In the genomic region with DNA sequence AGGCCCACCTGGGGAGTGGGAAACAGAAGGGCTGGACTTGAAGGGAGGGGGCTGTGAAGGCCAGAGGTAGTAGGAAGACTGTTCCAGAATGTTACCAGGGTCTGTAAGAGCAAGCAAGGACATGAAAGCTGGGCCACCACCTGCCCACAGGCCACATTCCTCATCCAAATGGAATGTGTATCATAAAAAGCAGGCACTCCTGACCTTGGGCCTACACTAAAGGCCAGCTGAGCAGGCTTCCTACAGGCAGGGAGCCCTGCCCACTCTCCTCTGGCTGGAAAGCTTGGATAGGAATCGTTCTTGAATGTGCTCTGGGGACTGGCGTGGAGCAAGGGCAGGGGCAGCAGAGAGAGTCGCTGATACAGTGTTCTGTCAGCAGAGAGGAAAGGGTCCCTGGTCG, we compare ENCODE assay signal across 10 mouse cellular contexts. TPM values are rescaled to one million over a fixed set of nuclear protein-coding genes. Genes with fewer than 3 reads are reported as not detected.
DNase-seq lines count a peak whose midpoint lies in the region; ATAC-seq and TF ChIP-seq lines count a peak whose summit lies in the region.
"Had no signal": no experiment of that assay in that cellular context is flagged by ENCODE, and none has a peak within 500 bp of the region (broad histone marks: within the 10 kb centered on the region; RNA-seq: fewer than 3 reads in every experiment).

No protein-coding gene starts in this region.

- H3K27ac ChIP-seq in forebrain, embryonic 10.5 days = peak overlapping the region; percentile 45
- H3K27ac ChIP-seq in forebrain, embryonic 16.5 days (ENCODE audit: low read length) = no peak overlapping the region
- H3K27ac ChIP-seq in neural tube, embryonic 13.5 days (replicated peaks) = 0 out of 2 replicates have a peak overlapping the region, but pooled peaks have one; percentile 30
- H3K27ac ChIP-seq in neural tube, embryonic 15.5 days (replicated peaks) = no peak overlapping the region; the same call in 1 of the 2 replicates
- H3K27ac ChIP-seq in kidney, adult 2 months (ENCODE audit: insufficient read depth, low read depth, low read length) = peak overlapping the region; percentile 85
- peak overlapping the region; percentile 48 for H3K27ac ChIP-seq in stomach, embryonic 16.5 days (ENCODE audit: low read length)

- TF ChIP-seq CTCF in kidney, adult 2 months (conservative IDR thresholded peaks at IDR 0.05; ENCODE audit: insufficient read depth, insufficient read length, low read depth, low read length) = no peak

- no peak overlapping the region for H3K9ac ChIP-seq in forebrain, embryonic 16.5 days (replicated peaks; ENCODE audit: low read depth, low read length)
- H3K9ac ChIP-seq in neural tube, embryonic 13.5 days = no peak overlapping the region; the same call in 1 of the 2 replicates
- H3K9ac ChIP-seq in neural tube, embryonic 15.5 days (replicated peaks) = no peak overlapping the region
- H3K9ac ChIP-seq in stomach, embryonic 16.5 days (ENCODE audit: low read length) = no peak overlapping the region

- H3K9me3 ChIP-seq in forebrain, embryonic 10.5 days = no peaks in the 10 kb centered on the region
- H3K9me3 ChIP-seq in forebrain, embryonic 16.5 days (ENCODE audit: control insufficient read depth, low read length) = no peaks in the 10 kb centered on the region
- H3K9me3 ChIP-seq in neural tube, embryonic 13.5 days = 0 out of 2 replicates have a peak, but pooled peaks cover 4% of the 10 kb centered on the region
- no peaks in the 10 kb centered on the region for H3K9me3 ChIP-seq in neural tube, embryonic 15.5 days (replicated peaks)
- no peaks in the 10 kb centered on the region for H3K9me3 ChIP-seq in stomach, embryonic 16.5 days (replicated peaks; ENCODE audit: control insufficient read depth, low read length)

- H3K4me2 ChIP-seq in forebrain, embryonic 16.5 days (ENCODE audit: low read length) = no peak overlapping the region
- H3K4me2 ChIP-seq in neural tube, embryonic 13.5 days = no peak overlapping the region
- H3K4me2 ChIP-seq in neural tube, embryonic 15.5 days = no peak overlapping the region
- H3K4me2 ChIP-seq in stomach, embryonic 16.5 days (ENCODE audit: low read depth, low read length) = no peak overlapping the region

- peaks cover 29% of the 10 kb centered on the region; the same call in 1 of the 2 replicates for H3K27me3 ChIP-seq in forebrain, embryonic 10.5 days (ENCODE audit: poor library complexity, severe bottlenecking)
- no peaks in the 10 kb centered on the region for H3K27me3 ChIP-seq in forebrain, embryonic 16.5 days (replicated peaks; ENCODE audit: control insufficient read depth, insufficient read depth, low read length)
- peaks cover 22% of the 10 kb centered on the region for H3K27me3 ChIP-seq in neural tube, embryonic 13.5 days
- H3K27me3 ChIP-seq in neural tube, embryonic 15.5 days (replicated peaks) = no peaks in the 10 kb centered on the region
- no peaks in the 10 kb centered on the region for H3K27me3 ChIP-seq in kidney, adult 2 months (replicated peaks; ENCODE audit: control insufficient read depth, insufficient read depth, low read length)
- H3K27me3 ChIP-seq in stomach, embryonic 16.5 days (ENCODE audit: control insufficient read depth, insufficient read depth, low read length) = no peaks in the 10 kb centered on the region

- no peak overlapping the region for H3K4me3 ChIP-seq in forebrain, embryonic 10.5 days
- no peak overlapping the region for H3K4me3 ChIP-seq in forebrain, embryonic 16.5 days (replicated peaks; ENCODE audit: low read length)
- no peak overlapping the region for H3K4me3 ChIP-seq in neural tube, embryonic 13.5 days
- no peak overlapping the region for H3K4me3 ChIP-seq in neural tube, embryonic 15.5 days (replicated peaks)
- no peak overlapping the region for H3K4me3 ChIP-seq in kidney, adult 2 months (ENCODE audit: insufficient read depth, low read depth, low read length)
- no peak overlapping the region for H3K4me3 ChIP-seq in stomach, embryonic 16.5 days (replicated peaks; ENCODE audit: low read length)

- no peak for TF ChIP-seq POLR2A in kidney, adult 2 months (IDR thresholded peaks at IDR 0.05; ENCODE audit: low read depth, low read length)

- ATAC-seq in forebrain, embryonic 16.5 days = no peak
- no peak for ATAC-seq in neural tube, embryonic 13.5 days (ENCODE audit: low read depth)
- no peak for ATAC-seq in neural tube, embryonic 15.5 days (ENCODE audit: low FRiP score)
- ATAC-seq in stomach, embryonic 16.5 days (ENCODE audit: insufficient read depth, low FRiP score) = peak; percentile 14; the same call in 1 of the 2 replicates
- ATAC-seq: activated CD4-positive, CD25-positive, alpha-beta regulatory T cell, adult 4 months had no signal

- peaks cover 24% of the 10 kb centered on the region for H3K4me1 ChIP-seq in forebrain, embryonic 10.5 days
- H3K4me1 ChIP-seq in forebrain, embryonic 16.5 days (replicated peaks; ENCODE audit: control insufficient read depth, insufficient read depth, low read length) = peaks cover 6% of the 10 kb centered on the region; the same call in 1 of the 2 replicates
- H3K4me1 ChIP-seq in neural tube, embryonic 13.5 days (replicated peaks) = peaks cover 26% of the 10 kb centered on the region
- peaks cover 21% of the 10 kb centered on the region for H3K4me1 ChIP-seq in neural tube, embryonic 15.5 days
- H3K4me1 ChIP-seq in kidney, adult 2 months (ENCODE audit: control insufficient read depth, insufficient read depth, low read length) = no peaks in the 10 kb centered on the region; the same call in 1 of the 2 replicates
- no peaks in the 10 kb centered on the region; the same call in 1 of the 2 replicates for H3K4me1 ChIP-seq in stomach, embryonic 16.5 days (ENCODE audit: control insufficient read depth, insufficient read depth, low read length)

- 71% methylated on average over 4 of the region's 4 CpGs for WGBS in forebrain, embryonic 10.5 days
- 69% methylated on average over 4 of the region's 4 CpGs for WGBS in forebrain, embryonic 16.5 days
- 63% methylated on average over 4 of the region's 4 CpGs for WGBS in neural tube, embryonic 13.5 days
- 66% methylated on average over 4 of the region's 4 CpGs for WGBS in neural tube, embryonic 15.5 days
- WGBS in kidney, adult 2 months = 44% methylated on average over 4 of the region's 4 CpGs
- 56% methylated on average over 4 of the region's 4 CpGs for WGBS in stomach, embryonic 16.5 days

- H3K36me3 ChIP-seq in forebrain, embryonic 10.5 days (replicated peaks) = peaks cover 52% of the 10 kb centered on the region
- peaks cover 3% of the 10 kb centered on the region; the same call in 1 of the 2 replicates for H3K36me3 ChIP-seq in forebrain, embryonic 16.5 days (ENCODE audit: control insufficient read depth, insufficient read depth)
- peaks cover 91% of the 10 kb centered on the region for H3K36me3 ChIP-seq in neural tube, embryonic 13.5 days
- peaks cover 55% of the 10 kb centered on the region for H3K36me3 ChIP-seq in neural tube, embryonic 15.5 days
- H3K36me3 ChIP-seq in kidney, adult 2 months (ENCODE audit: control insufficient read depth, insufficient read depth, low read length) = peaks cover 1% of the 10 kb centered on the region; the same call in 1 of the 2 replicates
- peaks cover 4% of the 10 kb centered on the region; the same call in 1 of the 2 replicates for H3K36me3 ChIP-seq in stomach, embryonic 16.5 days (ENCODE audit: control insufficient read depth, insufficient read depth, low read length)

- no peak for DNase-seq in forebrain, embryonic 10.5 days (ENCODE audit: extremely low spot score, low spot score)
- DNase-seq in kidney, adult 2 months = peak; percentile 76
- no peak for DNase-seq in right cerebral cortex, postnatal 10 days (ENCODE audit: low spot score in 2 of 2)
- no peak for DNase-seq in cerebellum, adult 11 months

RNA-seq across cellular contexts. Expression of gene Gm10277, which starts 49.2 kb away (rescaled TPM):
- 0.92 and 1.2 TPM in 2 replicates for polyA plus RNA-seq in forebrain, embryonic 10.5 days (2016; fragmentation: Nextera tagmentation; extraction: Ambion mirVana)
- polyA plus RNA-seq in forebrain, embryonic 16.5 days (2015; fragmentation: Nextera tagmentation; extraction: Ambion mirVana) = 0.99 and 3.3 TPM in 2 replicates
- 1.7 and 2.8 TPM in 2 replicates for polyA plus RNA-seq in neural tube, embryonic 13.5 days (2015; fragmentation: Nextera tagmentation; extraction: Ambion mirVana)
- 1.5 and 1.8 TPM in 2 replicates for polyA plus RNA-seq in neural tube, embryonic 15.5 days (2015; fragmentation: Nextera tagmentation; extraction: Ambion mirVana)
- 0.04 TPM in 1 of 2 replicates, not detected in the other for polyA plus RNA-seq in kidney, adult 2 months (2012; rRNA removed)
- polyA plus RNA-seq in stomach, embryonic 16.5 days (2015; fragmentation: Nextera tagmentation; extraction: Ambion mirVana) = 1.2 and 1.4 TPM in 2 replicates
- polyA plus RNA-seq: spleen, adult 2 months had no signal

RNA-seq across cellular contexts. Expression of gene Pipox, which starts 57.1 kb away (rescaled TPM):
- 10.0 and 10.1 TPM in 2 replicates for polyA plus RNA-seq in forebrain, embryonic 10.5 days (2016; fragmentation: Nextera tagmentation; extraction: Ambion mirVana)
- 8.6 and 12.6 TPM in 2 replicates for polyA plus RNA-seq in forebrain, embryonic 16.5 days (2015; fragmentation: Nextera tagmentation; extraction: Ambion mirVana)
- polyA plus RNA-seq in neural tube, embryonic 13.5 days (2015; fragmentation: Nextera tagmentation; extraction: Ambion mirVana) = 4.1 and 6.1 TPM in 2 replicates
- 5.4 and 5.5 TPM in 2 replicates for polyA plus RNA-seq in neural tube, embryonic 15.5 days (2015; fragmentation: Nextera tagmentation; extraction: Ambion mirVana)
- 239 and 257 TPM in 2 replicates for polyA plus RNA-seq in kidney, adult 2 months (2012; rRNA removed)
- polyA plus RNA-seq in stomach, embryonic 16.5 days (2015; fragmentation: Nextera tagmentation; extraction: Ambion mirVana) = 20.8 and 23.5 TPM in 2 replicates

Comparison
In these comparisons a context has a peak if more than half of its experiments do, and no peak if none do; other contexts are left out.
1. H3K27ac ChIP-seq: peak in forebrain, embryonic 10.5 days (single experiment), neural tube, embryonic 13.5 days (single experiment), kidney, adult 2 months (single experiment) and stomach, embryonic 16.5 days (single experiment); none in forebrain, embryonic 16.5 days (single experiment) and neural tube, embryonic 15.5 days (single experiment).